19 mouse cellular contexts compared by ENCODE assay signal in the genomic region with DNA sequence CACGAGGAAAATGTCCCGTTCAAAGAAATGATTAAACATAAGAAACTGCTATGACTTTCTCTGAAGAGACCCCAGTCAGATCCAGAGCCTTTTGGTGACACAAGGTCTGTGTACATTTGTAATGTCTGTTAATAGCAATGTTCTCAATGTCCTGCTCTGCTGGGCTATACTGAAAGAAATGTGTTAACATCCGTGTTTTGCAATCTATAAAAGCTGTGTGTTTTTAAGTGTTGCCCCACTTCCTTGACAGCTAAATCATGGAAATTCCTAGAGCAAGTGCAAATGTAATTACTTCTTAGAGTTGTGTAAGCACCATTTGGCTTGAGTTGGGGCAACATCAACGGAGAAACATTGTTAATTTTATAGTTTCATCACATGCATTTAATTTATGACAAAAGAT. TPM values are rescaled to one million over a fixed set of nuclear protein-coding genes. Genes with fewer than 3 reads are reported as not detected.
"Had no signal": no experiment of that assay in that cellular context is flagged by ENCODE, and none has a peak within 500 bp of the region (broad histone marks: within the 10 kb centered on the region; RNA-seq: fewer than 3 reads in every experiment).

No protein-coding gene starts in this region.

- ATAC-seq: hindbrain, postnatal 0 days; intestine, embryonic 16.5 days; liver, embryonic 12.5 days had no signal

- DNase-seq: gastrocnemius, postnatal 14 days; gastrocnemius, postnatal 36 days; heart, adult 18-20 months; heart, postnatal 14 days; heart, postnatal 36 days; kidney, adult 11 months; kidney, adult 2 months; kidney, adult 9 months; kidney, postnatal 14 days; kidney, postnatal 36 days; layer of hippocampus, adult 9-11 months; layer of hippocampus, postnatal 36 days; left cerebral cortex, postnatal 4 days had no signal

RNA-seq across cellular contexts. Expression of a gene that starts 42.2 kb away (rescaled TPM):
- total RNA-seq: layer of hippocampus, adult 18-20 months; layer of hippocampus, postnatal 36 days; left cerebral cortex, adult 18-20 months; left cerebral cortex, adult 8-10 months had no signal
